Mouse (Mus musculus): Measurements from ENCODE around the gene Btc.

Gene Btc

GRCm38 (mm10) chr5:91402339-91403211 lies at the start of gene Btc:
TSS of gene Btc (minus strand) at chr5:91402994.
- DNase-seq: peak; percentile 17 to 26

GRCm38 (mm10) chr5:91444981-91445517 lies 42.3 kb upstream of the Btc start:
- peak; percentile 43 to 48 for DNase-seq

GRCm38 (mm10) chr5:91436563-91436962 lies 33.8 kb upstream of the Btc start:
- DNase-seq: no peak

- DNase-seq: peak; percentile 11
Observed at GRCm38 (mm10) chr5:91434723-91435658, 32.2 kb upstream of the Btc start.

- DNase-seq: peak in 1 of 2 experiments; percentile 4
Observed at GRCm38 (mm10) chr5:91428547-91428946, 25.8 kb upstream of the Btc start.

- DNase-seq: no peak
Observed at GRCm38 (mm10) chr5:91413814-91414213, 11.0 kb upstream of the Btc start.

GRCm38 (mm10) chr5:91404263-91404662 lies 1.5 kb upstream of the Btc start:
- DNase-seq: no peak

GRCm38 (mm10) chr5:91403281-91403680 lies 487 bp upstream of the Btc start:
- DNase-seq: no peak

GRCm38 (mm10) chr5:91400493-91401096 lies 2.2 kb downstream of the Btc start:
- DNase-seq: no peak

- DNase-seq: no peak
Observed at GRCm38 (mm10) chr5:91375467-91375866, 27.3 kb downstream of the Btc start.

- peak; percentile 45 to 52 for DNase-seq
Observed at GRCm38 (mm10) chr5:91368061-91368565, 34.7 kb downstream of the Btc start.

- peak; percentile 83 to 91 for DNase-seq
Observed at GRCm38 (mm10) chr5:91366925-91367324, 35.9 kb downstream of the Btc start.

GRCm38 (mm10) chr5:91363274-91363991 lies 39.4 kb downstream of the Btc start:
- DNase-seq: peak; percentile 41 to 61

- DNase-seq: no peak
Observed at GRCm38 (mm10) chr5:91352645-91353044, 50.1 kb downstream of the Btc start.

GRCm38 (mm10) chr5:91345681-91346080 lies 57.1 kb downstream of the Btc start:
- peak; percentile 60 to 73 for DNase-seq

- no peak for DNase-seq
Observed at GRCm38 (mm10) chr5:91345064-91345463, 57.7 kb downstream of the Btc start.

GRCm38 (mm10) chr5:91341981-91342760 lies 60.6 kb downstream of the Btc start:
- DNase-seq: no peak

GRCm38 (mm10) chr5:91334227-91334626 lies 68.6 kb downstream of the Btc start:
- DNase-seq: no peak

- no peak for DNase-seq
Observed at GRCm38 (mm10) chr5:91332079-91332865, 70.5 kb downstream of the Btc start.

- no peak for DNase-seq
Observed at GRCm38 (mm10) chr5:91321840-91322239, 81.0 kb downstream of the Btc start.

Data from cerebellum, postnatal 14 days (tissue).